Mouse (Mus musculus) embryonic facial prominence, embryonic 15.5 days (tissue): ENCODE results near the gene Olfr960. TPM values are rescaled to one million over a fixed set of nuclear protein-coding genes. Genes with fewer than 3 reads are reported as not detected.

Experiments
- ATAC-seq: fragments of 200-750 bp; cut with Nextera tagmentation; 2 replicates; pipeline ENCODE4 v1.8.0; 2017; ENCODE audit warnings: low read depth, moderate TSS enrichment; ENCODE audit not compliant: insufficient number of reproducible peaks, low FRiP score, low TSS enrichment
- H3K27ac ChIP-seq: fragments of 300-500 bp; sonication (generic); replicated peaks from 2 replicates; pipeline ENCODE4 v1.5.1; 2015; ENCODE audit warnings: mild to moderate bottlenecking, inconsistent platforms
- H3K27me3 ChIP-seq: fragments of 300-500 bp; sonication (generic); 2 replicates; pipeline ENCODE4 v1.6.1; 2015; ENCODE audit warnings: inconsistent platforms
- H3K36me3 ChIP-seq: fragments of 300-500 bp; sonication (generic); 2 replicates; pipeline ENCODE4 v1.6.1; 2015; ENCODE audit warnings: mild to moderate bottlenecking, inconsistent platforms
- H3K4me1 ChIP-seq: fragments of 300-500 bp; sonication (generic); 2 replicates; pipeline ENCODE4 v1.6.1; 2015; ENCODE audit warnings: inconsistent platforms
- H3K4me2 ChIP-seq: fragments of 300-500 bp; sonication (generic); replicated peaks from 2 replicates; pipeline ENCODE4 v1.6.1; 2015; ENCODE audit warnings: mild to moderate bottlenecking, inconsistent platforms
- H3K4me3 ChIP-seq: fragments of 300-500 bp; sonication (generic); replicated peaks from 2 replicates; pipeline ENCODE4 v1.5.1; 2015; ENCODE audit warnings: mild to moderate bottlenecking, inconsistent platforms
- H3K9ac ChIP-seq: fragments of 300-500 bp; sonication (generic); 2 replicates; pipeline ENCODE4 v1.6.1; 2015; ENCODE audit warnings: inconsistent platforms
- H3K9me3 ChIP-seq: fragments of 300-500 bp; sonication (generic); replicated peaks from 2 replicates; pipeline ENCODE4 v1.6.1; 2016; ENCODE audit warnings: inconsistent platforms
- WGBS: fragments of 180-500 bp; shearing (Covaris S2); methylation state at CpG from one replicate; pipeline ENCODE4 v1.1.7; 2015; 5-methylcytosine and 5-hydroxymethylcytosine counted together
- polyA plus RNA-seq: library from polyadenylated mRNA; unstranded; fragments of >200 nt; fragmentation: Nextera tagmentation; extraction: Ambion mirVana; gene quantifications from 2 replicates; pipeline ENCODE4 v1.2.1, GENCODE M21; 2015

Gene Olfr960
- polyA plus RNA-seq, 1 experiment from 2014 or later: not detected

DNA sequence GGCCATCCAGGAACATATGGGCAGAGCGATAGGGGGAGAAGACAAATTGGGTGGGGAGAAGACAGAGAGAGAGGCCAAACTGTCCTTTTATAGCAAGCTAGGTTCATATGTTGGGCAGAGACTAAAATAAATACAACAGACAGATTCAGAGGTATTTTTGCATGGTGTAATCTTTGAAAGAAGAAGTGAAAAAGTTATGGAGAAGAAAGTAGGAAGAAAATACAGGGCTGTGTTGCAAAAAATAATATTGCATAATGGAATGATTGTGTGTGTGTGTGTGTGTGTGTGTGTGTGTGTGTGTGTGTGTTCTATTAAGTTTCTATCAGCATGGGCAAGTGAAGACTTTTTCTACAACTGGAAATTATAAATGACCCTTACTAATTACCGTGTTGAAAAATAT lies 7.9 kb downstream of the Olfr960 start:
- H3K27ac ChIP-seq: no peak overlapping the region
- no peak overlapping the region for H3K4me3 ChIP-seq
- no peaks in the 10 kb centered on the region for H3K27me3 ChIP-seq
- H3K9ac ChIP-seq: no peak overlapping the region
- no peak for ATAC-seq
- WGBS: 91% methylated on average over 2 of the region's 2 CpGs
- no peaks in the 10 kb centered on the region for H3K9me3 ChIP-seq
- H3K4me1 ChIP-seq: no peaks in the 10 kb centered on the region
- H3K36me3 ChIP-seq: no peaks in the 10 kb centered on the region
- H3K4me2 ChIP-seq: no peak overlapping the region

DNA sequence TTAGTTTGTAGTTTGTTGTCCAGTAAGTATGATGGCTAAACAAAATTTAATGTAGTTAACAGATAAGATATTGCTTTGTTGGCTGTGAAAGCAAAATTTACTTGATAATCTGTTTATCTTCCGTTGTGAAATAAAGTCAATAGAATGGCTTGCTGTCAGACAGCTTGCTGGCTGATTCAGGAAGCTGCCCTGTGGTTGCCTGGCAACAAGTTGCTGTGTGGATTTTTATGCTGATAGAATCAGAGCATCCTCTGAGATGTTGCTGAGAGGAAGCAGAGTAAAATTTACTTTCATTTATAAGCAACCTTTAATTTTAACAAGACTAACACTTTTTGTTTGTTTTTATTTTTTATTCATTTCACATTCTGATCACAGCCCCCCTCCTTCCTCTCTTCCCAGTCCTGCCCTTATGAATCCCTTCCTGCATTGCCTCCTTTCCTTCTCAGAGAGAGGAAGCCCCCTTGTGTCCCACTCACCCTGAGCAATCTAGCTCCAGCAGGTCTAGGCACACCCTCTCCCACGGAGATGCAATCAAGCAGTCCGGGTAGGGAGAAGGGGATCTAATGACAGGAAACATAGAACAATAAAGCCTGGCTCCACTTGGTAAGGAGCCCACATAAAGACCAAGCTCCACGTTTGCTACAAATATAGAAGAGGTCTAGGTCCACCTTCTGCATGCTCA lies 12.9 kb downstream of the Olfr960 start:
- Histone ChIP-seq H3K9ac (no peak overlapping the region), H3K9me3 (no peaks in the 10 kb centered on the region), H3K27me3 (no peaks in the 10 kb centered on the region), H3K27ac (no peak overlapping the region), H3K4me3 (no peak overlapping the region), H3K36me3 (no peaks in the 10 kb centered on the region), H3K4me2 (no peak overlapping the region), H3K4me1 (no peaks in the 10 kb centered on the region)
- ATAC-seq: no peak
- 30% methylated on average over 4 of the region's 4 CpGs for WGBS

DNA sequence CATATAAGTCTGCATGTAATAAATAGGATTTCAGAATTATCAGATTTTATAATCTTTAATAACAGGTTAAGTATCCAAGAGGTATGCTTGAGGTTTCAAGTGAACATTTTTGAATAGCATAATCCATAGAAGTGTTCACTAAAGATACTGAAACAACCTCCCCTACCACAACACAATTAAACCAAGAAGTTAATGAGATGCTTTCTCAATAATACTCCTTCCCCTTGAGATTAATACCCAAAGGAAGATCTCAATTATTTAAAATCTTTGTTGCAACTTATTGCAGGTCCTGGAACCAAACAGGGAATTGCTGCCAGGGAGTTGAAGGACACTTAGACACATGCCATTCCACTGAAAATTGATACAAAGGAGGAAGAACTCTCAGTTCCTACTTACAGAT lies 23.6 kb downstream of the Olfr960 start, which contains the start of gene Olfr961:
Olfr961 (plus strand) TSS at position 301 of the 400 bp plus-strand sequence.
- H3K9me3 ChIP-seq: no peaks in the 10 kb centered on the region
- no peaks in the 10 kb centered on the region for H3K36me3 ChIP-seq
- H3K27ac ChIP-seq: no peak within 1 kb of the TSS
- no peaks in the 10 kb centered on the region for H3K27me3 ChIP-seq
- no peak within 1 kb of the TSS for H3K4me2 ChIP-seq
- ATAC-seq: no peak
- no peaks in the 10 kb centered on the region for H3K4me1 ChIP-seq
- H3K4me3 ChIP-seq: no peak within 1 kb of the TSS
- no peak within 1 kb of the TSS for H3K9ac ChIP-seq

DNA sequence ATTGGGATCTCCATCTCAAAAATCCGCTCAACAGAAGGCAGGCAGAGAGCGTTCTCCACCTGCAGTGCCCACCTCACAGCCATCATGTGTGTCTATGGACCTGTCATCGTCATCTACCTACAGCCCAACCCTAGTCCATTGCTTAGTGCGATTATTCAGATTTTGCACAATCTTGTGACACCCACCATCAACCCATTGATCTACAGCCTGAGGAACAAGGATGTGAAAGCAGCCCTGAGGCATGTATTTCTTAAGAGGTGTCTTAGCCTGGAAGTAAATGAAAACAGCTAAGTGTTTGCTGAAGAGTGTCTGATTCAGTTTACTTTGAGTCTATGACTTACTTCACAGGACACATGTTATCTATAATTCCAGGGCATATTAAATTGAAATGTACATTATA lies 26.2 kb downstream of the Olfr960 start:
- H3K9ac ChIP-seq: no peak overlapping the region
- H3K27ac ChIP-seq: no peak overlapping the region
- H3K36me3 ChIP-seq: no peaks in the 10 kb centered on the region
- ATAC-seq: no peak
- H3K4me2 ChIP-seq: no peak overlapping the region
- no peak overlapping the region for H3K4me3 ChIP-seq
- 91% methylated on average over 4 of the region's 4 CpGs for WGBS
- H3K27me3 ChIP-seq: no peaks in the 10 kb centered on the region
- no peaks in the 10 kb centered on the region for H3K9me3 ChIP-seq
- no peaks in the 10 kb centered on the region for H3K4me1 ChIP-seq

DNA sequence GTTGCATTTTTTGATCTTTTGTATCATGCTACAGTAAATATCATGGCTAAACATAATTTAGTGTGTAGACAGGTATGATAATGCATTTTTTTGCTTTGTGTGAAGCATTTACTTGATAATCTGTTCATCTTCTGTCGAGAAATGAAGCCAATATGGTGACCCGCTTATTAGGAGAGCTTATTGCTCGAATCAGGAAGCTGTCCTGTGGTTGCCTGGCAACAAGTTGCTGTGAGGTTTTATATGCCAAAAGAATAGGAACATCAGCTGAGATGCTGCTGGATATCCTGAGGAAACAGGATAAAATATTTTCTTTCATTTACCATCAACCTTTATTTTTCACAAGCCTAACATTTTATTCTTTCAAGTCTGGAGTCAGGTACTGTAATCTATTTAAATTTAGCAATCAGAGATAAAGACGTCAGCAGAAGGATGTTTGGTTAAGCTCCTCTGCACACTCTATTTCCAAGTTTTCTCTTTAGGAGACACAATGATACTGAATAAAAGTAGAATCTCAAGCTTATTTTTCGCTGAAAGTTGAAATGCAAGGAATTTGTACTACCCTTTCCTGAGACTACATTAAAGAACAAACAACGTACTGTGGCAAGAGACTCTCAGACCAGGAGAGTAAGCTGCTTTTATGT lies 33.7 kb downstream of the Olfr960 start:
- 67% methylated on average over 6 of the region's 6 CpGs for WGBS
- ATAC-seq: no peak
- Histone ChIP-seq H3K27ac (no peak overlapping the region), H3K4me1 (no peaks in the 10 kb centered on the region), H3K36me3 (no peaks in the 10 kb centered on the region), H3K9me3 (no peaks in the 10 kb centered on the region), H3K9ac (no peak overlapping the region), H3K27me3 (no peaks in the 10 kb centered on the region), H3K4me3 (no peak overlapping the region), H3K4me2 (no peak overlapping the region)

DNA sequence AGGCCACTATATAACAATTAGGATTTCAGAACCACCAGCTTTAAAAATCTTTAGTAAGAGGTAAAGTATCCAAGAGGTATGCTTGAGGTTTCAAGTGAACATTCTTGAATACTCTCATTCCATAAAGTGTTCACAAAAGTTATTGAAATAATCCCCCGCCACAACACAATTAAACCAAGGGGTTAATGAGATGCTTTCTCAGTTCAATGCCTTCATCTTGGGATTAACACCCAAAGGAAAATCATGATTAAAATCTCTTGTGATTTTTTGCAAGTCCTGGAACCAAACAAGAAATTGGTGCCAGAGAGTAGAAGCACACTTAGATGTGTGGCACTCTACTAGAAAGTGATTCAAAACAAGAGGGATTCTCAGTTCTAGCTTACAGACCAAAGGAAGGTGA lies 45.7 kb downstream of the Olfr960 start, which contains the start of gene Olfr963:
Olfr963 (plus strand) TSS at position 301 of the 400 bp plus-strand sequence.
- H3K36me3 ChIP-seq: no peaks in the 10 kb centered on the region
- H3K27me3 ChIP-seq: no peaks in the 10 kb centered on the region
- no peaks in the 10 kb centered on the region for H3K4me1 ChIP-seq
- no peaks in the 10 kb centered on the region for H3K9me3 ChIP-seq
- H3K9ac ChIP-seq: no peak within 1 kb of the TSS
- H3K4me3 ChIP-seq: no peak within 1 kb of the TSS
- no peak for ATAC-seq
- no peak within 1 kb of the TSS for H3K27ac ChIP-seq
- H3K4me2 ChIP-seq: no peak within 1 kb of the TSS
- 86% methylated on average over 1 of the region's 1 CpGs for WGBS

DNA sequence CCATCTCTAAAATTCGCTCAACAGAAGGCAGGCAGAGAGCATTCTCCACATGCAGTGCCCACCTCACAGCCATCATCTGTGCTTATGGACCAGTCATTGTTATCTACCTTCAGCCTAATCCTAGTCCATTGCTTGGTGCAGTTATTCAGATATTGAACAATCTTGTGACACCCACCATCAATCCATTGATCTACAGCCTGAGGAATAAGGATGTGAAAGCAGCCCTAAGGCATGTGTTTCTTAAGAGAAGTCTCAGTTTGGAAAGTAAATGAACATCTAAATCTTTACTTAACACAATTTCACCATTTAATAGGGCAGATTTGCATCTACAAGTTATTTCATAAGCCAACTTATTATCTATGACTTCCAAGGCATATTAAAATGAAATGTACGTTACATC lies 48.5 kb downstream of the Olfr960 start:
- H3K4me1 ChIP-seq: no peaks in the 10 kb centered on the region
- H3K9me3 ChIP-seq: no peaks in the 10 kb centered on the region
- H3K4me3 ChIP-seq: no peak overlapping the region
- no peaks in the 10 kb centered on the region for H3K36me3 ChIP-seq
- H3K9ac ChIP-seq: no peak overlapping the region
- ATAC-seq: no peak
- no peaks in the 10 kb centered on the region for H3K27me3 ChIP-seq
- 74% methylated on average over 2 of the region's 2 CpGs for WGBS
- H3K27ac ChIP-seq: no peak overlapping the region
- no peak overlapping the region for H3K4me2 ChIP-seq

Other genes with a start within 250 kb of the Olfr960 start
- 0.11 TPM in 1 of 2 replicates, not detected in the other for gene Olfr951, start 234.0 kb upstream of the Olfr960 start, polyA plus RNA-seq
- not detected in 2 replicates for gene Olfr952, start 194.2 kb upstream of the Olfr960 start, polyA plus RNA-seq
- not detected in 2 replicates for gene Olfr954, start 164.7 kb upstream of the Olfr960 start, polyA plus RNA-seq
- not detected in 2 replicates for gene Olfr955, start 149.4 kb upstream of the Olfr960 start, polyA plus RNA-seq
- not detected in 2 replicates for gene Olfr44, start 127.4 kb upstream of the Olfr960 start, polyA plus RNA-seq
- 0.40 and 0.59 TPM in 2 replicates for gene Olfr957, start 105.6 kb upstream of the Olfr960 start, polyA plus RNA-seq
- gene Olfr958, start 67.3 kb upstream of the Olfr960 start, polyA plus RNA-seq: 0.04 TPM in 1 of 2 replicates, not detected in the other
- gene Olfr959, start 45.8 kb upstream of the Olfr960 start, polyA plus RNA-seq: 0.14 and 0.19 TPM in 2 replicates
- gene AW551984, start 17.0 kb upstream of the Olfr960 start, polyA plus RNA-seq: 87.5 and 106 TPM in 2 replicates
- gene Olfr148, start 10.7 kb upstream of the Olfr960 start, polyA plus RNA-seq: not detected in 2 replicates
- 0.09 and 0.32 TPM in 2 replicates for gene Olfr961, start 23.7 kb downstream of the Olfr960 start, polyA plus RNA-seq
- gene Olfr963, start 45.8 kb downstream of the Olfr960 start, polyA plus RNA-seq: 0.09 TPM in 1 of 2 replicates, not detected in the other
- 0.05 TPM in 1 of 2 replicates, not detected in the other for gene Olfr149, start 85.7 kb downstream of the Olfr960 start, polyA plus RNA-seq
- gene Olfr965, start 90.0 kb downstream of the Olfr960 start, polyA plus RNA-seq: not detected in 2 replicates
- gene Olfr150, start 109.6 kb downstream of the Olfr960 start, polyA plus RNA-seq: not detected in 2 replicates
- gene Olfr967, start 124.9 kb downstream of the Olfr960 start, polyA plus RNA-seq: not detected in 2 replicates
- not detected in 2 replicates for gene Olfr968, start 161.9 kb downstream of the Olfr960 start, polyA plus RNA-seq
- gene Olfr969, start 169.6 kb downstream of the Olfr960 start, polyA plus RNA-seq: 0.23 and 0.24 TPM in 2 replicates
- gene Olfr970, start 187.5 kb downstream of the Olfr960 start, polyA plus RNA-seq: 0.12 TPM in 1 of 2 replicates, not detected in the other
- not detected in 2 replicates for gene Olfr971, start 215.5 kb downstream of the Olfr960 start, polyA plus RNA-seq
- gene Olfr972, start 245.0 kb downstream of the Olfr960 start, polyA plus RNA-seq: 0.12 and 0.19 TPM in 2 replicates